Mouse (Mus musculus) ES-E14 (cell line): ENCODE data around the gene Dpf1.

Experiments
- CHD2 ChIP-seq: IDR thresholded peaks from 2 replicates; pipeline ENCODE4 v1.6.1; 2014; ENCODE audit warnings: mild to moderate bottlenecking, low read depth, low read length, inconsistent platforms
- MAFK ChIP-seq: IDR thresholded peaks from 2 replicates; pipeline ENCODE4 v1.6.1; 2014; ENCODE audit warnings: mild to moderate bottlenecking, low read depth, low read length, inconsistent platforms; ENCODE audit not compliant: insufficient read depth
- ZNF384 ChIP-seq: IDR thresholded peaks from 2 replicates; pipeline ENCODE4 v1.6.1; 2012; ENCODE audit warnings: low read depth, low read length, inconsistent platforms

DNA sequence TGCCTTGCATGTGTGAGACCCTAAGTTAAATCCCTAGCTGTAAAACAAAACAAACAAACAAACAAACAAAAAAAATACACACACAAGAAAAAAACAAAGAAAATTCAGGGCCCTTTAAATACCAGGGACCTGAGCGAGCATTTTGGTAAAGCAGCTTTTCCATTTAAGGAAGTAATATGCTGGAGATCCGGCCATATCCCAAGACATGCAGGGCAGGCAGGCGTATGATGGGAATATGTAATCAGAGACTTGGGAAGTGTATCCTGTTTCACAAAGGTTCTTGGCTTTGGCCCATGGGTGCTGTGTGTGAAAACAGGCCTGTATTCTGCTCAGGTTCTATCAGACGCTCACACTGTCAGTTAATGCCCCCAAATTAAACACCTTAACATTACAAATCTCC is 26.2 kb upstream of the Dpf1 start:
- TF ChIP-seq MAFK = no peak
- no peak for TF ChIP-seq ZNF384
- no peak for TF ChIP-seq CHD2
